Mouse (Mus musculus) monocyte, adult 5-6 weeks (primary cell): ENCODE results near the gene Adgrl1. TPM values are rescaled to one million over a fixed set of nuclear protein-coding genes. Genes with fewer than 3 reads are reported as not detected.
"Not testable (repeated sequence)": the region's sequence is repeated elsewhere in the genome, so short reads cannot be mapped to it uniquely, and the experiment has no call there.

Experiments
- ATAC-seq: fragments of 153-309, 156-312 bp; replicated peaks from 2 replicates; pipeline ENCODE4 v1.8.0; 2017; ENCODE audit warnings: mild to moderate bottlenecking; ENCODE audit not compliant: low TSS enrichment, insufficient number of reproducible peaks, severe bottlenecking, poor library complexity, low FRiP score
- total RNA-seq: library from RNA; stranded (forward); fragments of 200-1000, 200-491, 200-594 nt; gene quantifications from 3 replicates; pipeline ENCODE4 v1.2.3, GENCODE M21; 2017

The Adgrl1 gene
- total RNA-seq, 1 experiment from 2014 or later: 1.5 TPM

GRCm38 (mm10) chr8:83977646-83978045 lies 77.7 kb downstream of the Adgrl1 start:
- no peak for ATAC-seq

- no peak for ATAC-seq
Observed at GRCm38 (mm10) chr8:83978200-83978599, 78.3 kb downstream of the Adgrl1 start.

GRCm38 (mm10) chr8:83980250-83980649 lies 80.3 kb downstream of the Adgrl1 start:
- ATAC-seq: no peak

- no peak for ATAC-seq
Observed at GRCm38 (mm10) chr8:83980845-83981244, 80.9 kb downstream of the Adgrl1 start.

- ATAC-seq: no peak
Observed at GRCm38 (mm10) chr8:83981533-83981932, 81.6 kb downstream of the Adgrl1 start.

- no peak for ATAC-seq
Observed at GRCm38 (mm10) chr8:83982449-83982848, 82.5 kb downstream of the Adgrl1 start.

GRCm38 (mm10) chr8:83983222-83983621 lies 83.3 kb downstream of the Adgrl1 start:
- ATAC-seq: not testable (repeated sequence)

- ATAC-seq: peak; percentile 48; the same call in 1 of the 2 replicates
Observed at GRCm38 (mm10) chr8:83989243-83989642, 89.3 kb downstream of the Adgrl1 start.

- no peak for ATAC-seq
Observed at GRCm38 (mm10) chr8:83990170-83990569, 90.3 kb downstream of the Adgrl1 start.

Other genes starting within 250 kb of the Adgrl1 start
- gene Gipc1, start 247.4 kb upstream of the Adgrl1 start, total RNA-seq: 9.5 to 21.9 TPM (median 10.0 TPM) in 3 replicates
- gene Ptger1, start 233.4 kb upstream of the Adgrl1 start, total RNA-seq: 3.8 to 7.5 TPM (median 5.5 TPM) in 3 replicates
- gene Pkn1, start 200.9 kb upstream of the Adgrl1 start, total RNA-seq: 159 to 217 TPM (median 178 TPM) in 3 replicates
- gene Ddx39, start 184.9 kb upstream of the Adgrl1 start, total RNA-seq: 51.8 to 77.1 TPM (median 60.3 TPM) in 3 replicates
- gene Adgre5, start 158.8 kb upstream of the Adgrl1 start, total RNA-seq: 1,127 to 1,315 TPM (median 1,167 TPM) in 3 replicates
- gene Gm10644, start 55.1 kb downstream of the Adgrl1 start, total RNA-seq: 0.10 to 0.58 TPM in 2 of 3 replicates, not detected in the other
- 3.5 to 4.9 TPM (median 3.6 TPM) in 3 replicates for gene Asf1b, start 55.4 kb downstream of the Adgrl1 start, total RNA-seq
- gene Prkaca, start 72.9 kb downstream of the Adgrl1 start, total RNA-seq: 14.5 to 24.5 TPM (median 18.8 TPM) in 3 replicates
- 26.3 to 44.6 TPM (median 35.4 TPM) in 3 replicates for gene Samd1, start 97.6 kb downstream of the Adgrl1 start, total RNA-seq
- gene 1700067K01Rik, start 101.4 kb downstream of the Adgrl1 start, total RNA-seq: not detected in 3 replicates
- not detected in 3 replicates for gene 2210011C24Rik, start 112.1 kb downstream of the Adgrl1 start, total RNA-seq
- gene Palm3, start 121.4 kb downstream of the Adgrl1 start, total RNA-seq: 0.19 to 0.95 TPM in 2 of 3 replicates, not detected in the other
- 7.4 to 27.0 TPM (median 8.4 TPM) in 3 replicates for gene Il27ra, start 142.5 kb downstream of the Adgrl1 start, total RNA-seq
- not detected in 3 replicates for gene Rln3, start 144.9 kb downstream of the Adgrl1 start, total RNA-seq
- 2.4 to 3.7 TPM (median 2.6 TPM) in 3 replicates for gene Gm10643, start 165.0 kb downstream of the Adgrl1 start, total RNA-seq
- 8.4 to 15.4 TPM (median 10.1 TPM) in 3 replicates for gene Rfx1, start 166.7 kb downstream of the Adgrl1 start, total RNA-seq
- 19.0 to 27.3 TPM (median 24.0 TPM) in 3 replicates for gene Dcaf15, start 204.7 kb downstream of the Adgrl1 start, total RNA-seq
- 0.11 to 0.87 TPM (median 0.57 TPM) in 3 replicates for gene Podnl1, start 225.9 kb downstream of the Adgrl1 start, total RNA-seq
- gene Cc2d1a, start 247.8 kb downstream of the Adgrl1 start, total RNA-seq: 8.7 to 18.5 TPM (median 16.1 TPM) in 3 replicates
- 1.8 to 2.1 TPM in 2 of 3 replicates, not detected in the other for gene 4930432K21Rik, start 247.9 kb downstream of the Adgrl1 start, total RNA-seq